Mouse (Mus musculus) CH12.LX (cell line): ENCODE results near the gene Xiap. TPM values are rescaled to one million over a fixed set of nuclear protein-coding genes. Genes with fewer than 3 reads are reported as not detected.

Experiments
- DNase-seq: peaks from one replicate; pipeline ENCODE4 v3.0.0-alpha.2; 2013; ENCODE audit errors: extremely low read depth
- H3K27ac ChIP-seq: 2 replicates; pipeline ENCODE4 v1.5.1; 2012; ENCODE audit warnings: low read depth, mild to moderate bottlenecking, control low read depth, moderate library complexity; ENCODE audit not compliant: insufficient read depth
- H3K27me3 ChIP-seq: replicated peaks from 2 replicates; pipeline ENCODE3; 2012; ENCODE audit warnings: inconsistent platforms
- H3K36me3 ChIP-seq, 2 experiments: replicated peaks in 1 of 2; 2 replicates each; pipeline versions ENCODE3 to v1.6.1; 2012; ENCODE audit warnings: inconsistent platforms in 1 of 2, low read length in 1 of 2, mild to moderate bottlenecking in 1 of 2, mixed read lengths in 1 of 2, moderate library complexity in 1 of 2; ENCODE audit not compliant: control insufficient read depth in 1 of 2, insufficient read depth in 1 of 2
- H3K4me1 ChIP-seq, 2 experiments: 2 replicates each; pipeline ENCODE4 v1.6.1; 2012; ENCODE audit warnings: inconsistent platforms in 1 of 2, moderate library complexity in 1 of 2; ENCODE audit not compliant: insufficient read depth in 2 of 2, control insufficient read depth in 1 of 2
- H3K4me2 ChIP-seq: 2 replicates; pipeline ENCODE4 v1.6.1; 2012; ENCODE audit warnings: low read depth, mild to moderate bottlenecking, control low read depth; ENCODE audit not compliant: poor library complexity, insufficient read depth, severe bottlenecking
- H3K4me3 ChIP-seq, 3 experiments: fragments of 150-350 bp in 1 of 3; sonication (generic) in 1 of 3; replicated peaks in 1 of 3; 2 replicates each; pipeline versions ENCODE3 to v1.5.1; 2011 to 2012; ENCODE audit warnings: low read depth in 2 of 3, low read length in 2 of 3, mild to moderate bottlenecking in 2 of 3, moderate library complexity in 2 of 3, control low read depth in 1 of 3, improper control_type of control experiment in 1 of 3, inconsistent platforms in 1 of 3, mixed read lengths in 1 of 3; ENCODE audit not compliant: poor library complexity in 1 of 3
- H3K79me2 ChIP-seq: replicated peaks from 2 replicates; pipeline ENCODE4 v1.6.1; 2012; ENCODE audit warnings: mild to moderate bottlenecking, moderate library complexity; ENCODE audit not compliant: control insufficient read depth, poor library complexity, insufficient read depth, severe bottlenecking; ENCODE audit errors: extremely low read depth
- H3K9ac ChIP-seq: 2 replicates; pipeline ENCODE4 v1.6.1; 2012; ENCODE audit warnings: low read depth, mild to moderate bottlenecking, control low read depth, moderate library complexity; ENCODE audit not compliant: insufficient read depth
- H3K9me3 ChIP-seq: replicated peaks from 2 replicates; pipeline ENCODE3; 2012; ENCODE audit warnings: low read length, inconsistent platforms, mixed read lengths
- CHD1 ChIP-seq: IDR thresholded peaks from 2 replicates; pipeline ENCODE4 v1.6.1; 2012; ENCODE audit warnings: low read depth, low read length, improper control_type of control experiment, inconsistent platforms
- CHD2 ChIP-seq: IDR thresholded peaks from 2 replicates; pipeline ENCODE4 v1.6.1; 2011; ENCODE audit warnings: low read length, improper control_type of control experiment
- E2F4 ChIP-seq: IDR thresholded peaks from 2 replicates; pipeline ENCODE4 v1.6.1; 2011; ENCODE audit warnings: low read depth, low read length, improper control_type of control experiment; ENCODE audit not compliant: insufficient replicate concordance
- EP300 ChIP-seq: IDR thresholded peaks from 2 replicates; pipeline ENCODE4 v1.6.1; 2011; ENCODE audit warnings: low read length, improper control_type of control experiment
- ETS1 ChIP-seq: conservative IDR thresholded peaks from 2 replicates; pipeline ENCODE4 v1.6.1; 2012; ENCODE audit warnings: low read depth, mild to moderate bottlenecking, inconsistent platforms, low read length, improper control_type of control experiment, moderate library complexity
- GABPA ChIP-seq: IDR thresholded peaks from 2 replicates; pipeline ENCODE4 v1.6.1; 2012; ENCODE audit warnings: low read depth, low read length, improper control_type of control experiment, inconsistent platforms; ENCODE audit not compliant: insufficient replicate concordance
- IRF4 ChIP-seq: IDR thresholded peaks from 2 replicates; pipeline ENCODE4 v1.6.1; 2014; ENCODE audit warnings: low read depth, mild to moderate bottlenecking, inconsistent platforms, low read length, improper control_type of control experiment
- JUND ChIP-seq: conservative IDR thresholded peaks from 2 replicates; pipeline ENCODE4 v1.6.1; 2011; ENCODE audit warnings: low read depth, low read length, improper control_type of control experiment
- KAT2A ChIP-seq: IDR thresholded peaks from 2 replicates; pipeline ENCODE4 v1.6.1; 2012; ENCODE audit warnings: low read length, improper control_type of control experiment, inconsistent platforms; ENCODE audit not compliant: insufficient replicate concordance
- MAFK ChIP-seq: IDR thresholded peaks from 2 replicates; pipeline ENCODE4 v1.6.1; 2011; ENCODE audit warnings: low read length, improper control_type of control experiment; ENCODE audit not compliant: insufficient replicate concordance
- MAZ ChIP-seq: IDR thresholded peaks from 2 replicates; pipeline ENCODE4 v1.6.1; 2012; ENCODE audit warnings: low read depth, mild to moderate bottlenecking, inconsistent platforms, low read length, improper control_type of control experiment, moderate library complexity
- MEF2A ChIP-seq: IDR thresholded peaks from 2 replicates; pipeline ENCODE4 v1.6.1; 2014; ENCODE audit warnings: low read depth, mild to moderate bottlenecking, inconsistent platforms, low read length, improper control_type of control experiment, borderline replicate concordance
- MXI1 ChIP-seq: IDR thresholded peaks from 2 replicates; pipeline ENCODE4 v1.6.1; 2011; ENCODE audit warnings: mild to moderate bottlenecking, low read depth, low read length, improper control_type of control experiment
- MYC ChIP-seq: IDR thresholded peaks from 2 replicates; pipeline ENCODE4 v1.6.1; 2011; ENCODE audit warnings: low read depth, mild to moderate bottlenecking, improper control_type of control experiment, low read length
- NELFE ChIP-seq: IDR thresholded peaks from 2 replicates; pipeline ENCODE4 v1.6.1; 2011; ENCODE audit warnings: low read depth, low read length, improper control_type of control experiment
- NRF1 ChIP-seq: IDR thresholded peaks from 2 replicates; pipeline ENCODE4 v1.6.1; 2014; ENCODE audit warnings: low read depth, mild to moderate bottlenecking, inconsistent platforms, low read length, improper control_type of control experiment, moderate library complexity
- POLR2A ChIP-seq: IDR thresholded peaks from 2 replicates; pipeline ENCODE4 v1.6.1; 2011; ENCODE audit warnings: low read depth, mild to moderate bottlenecking, improper control_type of control experiment, low read length
- RAD21 ChIP-seq: IDR thresholded peaks from 2 replicates; pipeline ENCODE4 v1.6.1; 2011; ENCODE audit warnings: low read depth, mild to moderate bottlenecking, low read length, improper control_type of control experiment, moderate library complexity
- SIN3A ChIP-seq: IDR thresholded peaks from 2 replicates; pipeline ENCODE4 v1.6.1; 2012; ENCODE audit warnings: low read length, improper control_type of control experiment, inconsistent platforms
- TBP ChIP-seq: conservative IDR thresholded peaks from 2 replicates; pipeline ENCODE4 v1.6.1; 2011; ENCODE audit warnings: low read depth, low read length, improper control_type of control experiment
- UBTF ChIP-seq: IDR thresholded peaks from 2 replicates; pipeline ENCODE4 v1.6.1; 2012; ENCODE audit warnings: low read depth, mild to moderate bottlenecking, inconsistent platforms, low read length, improper control_type of control experiment, moderate library complexity
- USF1 ChIP-seq: IDR thresholded peaks from 2 replicates; pipeline ENCODE4 v1.6.1; 2014; ENCODE audit warnings: low read depth, mild to moderate bottlenecking, inconsistent platforms, low read length, improper control_type of control experiment
- USF2 ChIP-seq: conservative IDR thresholded peaks from 2 replicates; pipeline ENCODE4 v1.6.1; 2011; ENCODE audit warnings: low read depth, low read length, improper control_type of control experiment
- ZC3H11A ChIP-seq: IDR thresholded peaks from 2 replicates; pipeline ENCODE4 v1.6.1; 2012; ENCODE audit warnings: low read depth, mild to moderate bottlenecking, inconsistent platforms, low read length, improper control_type of control experiment
- ZMIZ1 ChIP-seq: IDR thresholded peaks from 2 replicates; pipeline ENCODE4 v1.6.1; 2012; ENCODE audit warnings: low read depth, mild to moderate bottlenecking, inconsistent platforms, low read length, improper control_type of control experiment
- ZNF384 ChIP-seq: IDR thresholded peaks from 2 replicates; pipeline ENCODE4 v1.6.1; 2012; ENCODE audit warnings: low read depth, low read length, improper control_type of control experiment, inconsistent platforms
- dilution Hi-C: fragments of 300-500 bp; cut with MboI; formaldehyde crosslinking; loops from 2 replicates; pipeline ENCODE4 v1.14.3; 2020; ENCODE audit warnings: low sequenced_read_pairs; ENCODE audit not compliant: extremely low pct_unique_long_range_greater_than_20kb, extremely low pct_ligation_motif_present
- in situ Hi-C: fragments of 300-500 bp; cut with MboI; formaldehyde crosslinking; loops from 3 replicates; pipeline ENCODE4 v1.14.3; 2019; ENCODE audit warnings: low sequenced_read_pairs, low pct_ligation_motif_present, low pct_unique_long_range_greater_than_20kb, mixed read lengths
- polyA plus RNA-seq: library from polyadenylated mRNA; unstranded; fragments of >175 nt; gene quantifications from 2 replicates; pipeline ENCODE4 v1.2.1, GENCODE M21; 2012; ENCODE audit warnings: low read depth; ENCODE audit not compliant: insufficient read length
- total RNA-seq, 2 experiments: library from RNA; depleted of rRNA; stranded (reverse); fragments of 300-350 nt in 1 of 2; fragments of >200 nt in 1 of 2; gene quantifications; 2 replicates each; pipeline ENCODE4 v1.2.3; 2012 to 2014

Gene Xiap
- total and polyA plus RNA-seq, 3 experiments = 11.7 to 26.7 (median 17.9) TPM

GRCm38 (mm10) chrX:42151024-42151754 is 91.7 kb downstream of the Xiap start:
- peaks cover 34% of the 10 kb centered on the region for H3K79me2 ChIP-seq
- TF ChIP-seq CHD2 (no peak), IRF4 (no peak), RAD21 (no peak), CHD1 (0 out of 2 replicates have a peak, but pooled peaks have one; percentile 68), ZC3H11A (no peak), ZNF384 (0 out of 2 replicates have a peak, but pooled peaks have one; percentile 40), KAT2A (no peak), MEF2A (no peak), E2F4 (no peak), MXI1 (peak; percentile 25; the same call in 1 of the 2 replicates)
- no peak for DNase-seq
- in situ Hi-C loops (no loop called here), dilution Hi-C loops (no loop called here)
- H3K9ac ChIP-seq = peak overlapping the region; percentile 97
- H3K27ac ChIP-seq = peak overlapping the region; percentile 89
- no peaks in the 10 kb centered on the region for H3K27me3 ChIP-seq
- peaks cover 0 to 5% of the 10 kb centered on the region in 2 experiments; a peak in 1 of 4 replicates for H3K4me1 ChIP-seq
- H3K4me3 ChIP-seq = peak overlapping the region; percentile 56 to 82 (median 70)
- H3K9me3 ChIP-seq = no peaks in the 10 kb centered on the region
- no peaks in the 10 kb centered on the region for H3K36me3 ChIP-seq
- H3K4me2 ChIP-seq = peak overlapping the region; percentile 10; the same call in 1 of the 2 replicates

GRCm38 (mm10) chrX:42151903-42152369 is 92.5 kb downstream of the Xiap start:
- H3K4me2 ChIP-seq = peak overlapping the region; percentile 10; the same call in 1 of the 2 replicates
- in situ Hi-C loops = no loop called here
- no peaks in the 10 kb centered on the region for H3K9me3 ChIP-seq
- peak overlapping the region; percentile 97 for H3K9ac ChIP-seq
- dilution Hi-C loops = no loop called here
- TF ChIP-seq SIN3A = 0 out of 2 replicates have a peak, but pooled peaks have one; percentile 33
- no peak for TF ChIP-seq KAT2A
- no peak for TF ChIP-seq GABPA
- no peak for TF ChIP-seq USF1
- no peak; the same call in 1 of the 2 replicates for TF ChIP-seq IRF4
- 0 out of 2 replicates have a peak, but pooled peaks have one; percentile 43 for TF ChIP-seq MAZ
- TF ChIP-seq JUND = no peak
- no peak for TF ChIP-seq E2F4
- no peak for TF ChIP-seq ZMIZ1
- peak; percentile 27 for TF ChIP-seq ZNF384
- 0 out of 2 replicates have a peak, but pooled peaks have one; percentile 9 for TF ChIP-seq ETS1
- 0 out of 2 replicates have a peak, but pooled peaks have one; percentile 18 for TF ChIP-seq POLR2A
- TF ChIP-seq NELFE = no peak
- no peak for TF ChIP-seq MEF2A
- no peak for TF ChIP-seq UBTF
- TF ChIP-seq MAFK = no peak
- TF ChIP-seq NRF1 = no peak
- no peak for TF ChIP-seq TBP
- no peak for TF ChIP-seq MYC
- TF ChIP-seq USF2 = no peak
- TF ChIP-seq MXI1 = no peak
- TF ChIP-seq EP300 = no peak
- H3K27ac ChIP-seq = peak overlapping the region; percentile 89
- H3K36me3 ChIP-seq = no peaks in the 10 kb centered on the region
- DNase-seq = peak; percentile 77
- H3K79me2 ChIP-seq = peaks cover 38% of the 10 kb centered on the region
- peak overlapping the region; percentile 56 to 82 (median 70) for H3K4me3 ChIP-seq
- no peaks in the 10 kb centered on the region for H3K27me3 ChIP-seq
- peaks cover 0 to 5% of the 10 kb centered on the region in 2 experiments; a peak in 1 of 4 replicates for H3K4me1 ChIP-seq
